Mouse (Mus musculus) stomach, postnatal 0 days (tissue): Measurements from ENCODE around the gene Tmem39b.

ENCODE experiments used
- CTCF ChIP-seq: IDR thresholded peaks from 2 replicates; pipeline ENCODE4 v1.5.1; 2016; ENCODE audit warnings: antibody characterized with exemption, low read depth, mild to moderate bottlenecking, moderate library complexity
- EP300 ChIP-seq: optimal IDR thresholded peaks from 2 replicates; pipeline ENCODE3; 2016; ENCODE audit warnings: antibody characterized with exemption

- TF ChIP-seq CTCF (no peak), EP300 (no peak)
Observed at GRCm38 (mm10) chr4:129639221-129639620, 57.4 kb downstream of the Tmem39b start.
